Mouse (Mus musculus) lung, embryonic 14.5 days (tissue): Measurements from ENCODE around the gene Pnpla3. TPM values are rescaled to one million over a fixed set of nuclear protein-coding genes. Genes with fewer than 3 reads are reported as not detected.

ENCODE experiments used
- ATAC-seq: fragments of 200-750 bp; cut with Nextera tagmentation; 2 replicates; pipeline ENCODE4 v1.8.0; 2017; ENCODE audit warnings: mild to moderate bottlenecking, moderate TSS enrichment, moderate library complexity; ENCODE audit not compliant: insufficient read depth
- DNase-seq: peaks from one replicate; pipeline ENCODE4 v3.0.0-alpha.2; 2015
- H3K27ac ChIP-seq: fragments of 300-500 bp; sonication (generic); 2 replicates; pipeline ENCODE4 v1.5.1; 2014; ENCODE audit warnings: low read depth, mild to moderate bottlenecking, moderate library complexity
- H3K27me3 ChIP-seq: fragments of 300-500 bp; sonication (generic); 2 replicates; pipeline ENCODE4 v1.6.1; 2014; ENCODE audit warnings: low read length, control low read depth; ENCODE audit not compliant: insufficient read depth
- H3K36me3 ChIP-seq: fragments of 300-500 bp; sonication (generic); 2 replicates; pipeline ENCODE4 v1.6.1; 2014; ENCODE audit warnings: control low read depth; ENCODE audit not compliant: insufficient read depth
- H3K4me1 ChIP-seq: fragments of 300-500 bp; sonication (generic); 2 replicates; pipeline ENCODE4 v1.6.1; 2014; ENCODE audit warnings: antibody characterized with exemption, control low read depth; ENCODE audit not compliant: insufficient read depth
- H3K4me2 ChIP-seq: fragments of 300-500 bp; sonication (generic); 2 replicates; pipeline ENCODE4 v1.6.1; 2014; ENCODE audit warnings: mild to moderate bottlenecking
- H3K4me3 ChIP-seq: fragments of 300-500 bp; sonication (generic); 2 replicates; pipeline ENCODE4 v1.5.1; 2014; ENCODE audit warnings: low read depth, low read length
- H3K9ac ChIP-seq: fragments of 300-500 bp; sonication (generic); 2 replicates; pipeline ENCODE4 v1.6.1; 2014
- H3K9me3 ChIP-seq: fragments of 300-500 bp; sonication (generic); 2 replicates; pipeline ENCODE4 v1.6.1; 2016; ENCODE audit warnings: low read depth, low read length, control low read depth
- CTCF ChIP-seq: IDR thresholded peaks from 2 replicates; pipeline ENCODE4 v1.5.1; 2016; ENCODE audit warnings: antibody characterized with exemption, low read depth
- WGBS: fragments of 180-500 bp; shearing (Covaris S2); extraction: QIAGEN DNeasy Blood & Tissue Kit; methylation state at CpG from one replicate; pipeline ENCODE4 v1.1.7; 2014; 5-methylcytosine and 5-hydroxymethylcytosine counted together
- polyA plus RNA-seq: library from polyadenylated mRNA; unstranded; fragments of >200 nt; fragmentation: Nextera tagmentation; extraction: Ambion mirVana; gene quantifications from 2 replicates; pipeline ENCODE4 v1.2.1, GENCODE M21; 2014

Pnpla3 gene
- polyA plus RNA-seq, 1 experiment from 2014 or later: 0.41 TPM

DNA sequence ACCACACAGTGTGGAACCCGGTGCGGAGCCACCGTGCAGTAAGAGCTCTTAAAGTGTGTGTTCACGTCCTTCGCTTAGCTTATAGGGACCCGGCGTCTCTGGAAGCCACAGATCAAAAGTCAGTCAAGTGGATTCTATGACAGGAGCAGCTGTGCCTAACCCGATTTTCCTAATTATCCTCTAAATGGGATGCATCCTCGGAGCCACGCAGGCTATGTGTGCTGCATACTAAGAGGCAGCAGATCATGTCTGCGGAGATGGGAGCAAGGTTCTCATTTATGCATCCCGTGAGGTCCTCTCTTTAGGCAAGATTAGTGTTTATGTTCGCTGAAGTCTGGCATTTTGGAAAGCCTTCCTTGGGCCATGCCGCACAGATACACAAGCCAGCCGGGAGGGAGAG, 59.3 kb downstream of the Pnpla3 start:
- no peak for TF ChIP-seq CTCF
- Histone ChIP-seq H3K9ac (no peak overlapping the region), H3K27ac (no peak overlapping the region), H3K36me3 (no peaks in the 10 kb centered on the region), H3K4me2 (no peak overlapping the region), H3K4me3 (no peak overlapping the region), H3K9me3 (no peaks in the 10 kb centered on the region), H3K27me3 (no peaks in the 10 kb centered on the region), H3K4me1 (0 out of 2 replicates have a peak, but pooled peaks cover 4% of the 10 kb centered on the region)
- 66% methylated on average over 15 of the region's 15 CpGs for WGBS
- no peak for DNase-seq
- ATAC-seq: no peak

DNA sequence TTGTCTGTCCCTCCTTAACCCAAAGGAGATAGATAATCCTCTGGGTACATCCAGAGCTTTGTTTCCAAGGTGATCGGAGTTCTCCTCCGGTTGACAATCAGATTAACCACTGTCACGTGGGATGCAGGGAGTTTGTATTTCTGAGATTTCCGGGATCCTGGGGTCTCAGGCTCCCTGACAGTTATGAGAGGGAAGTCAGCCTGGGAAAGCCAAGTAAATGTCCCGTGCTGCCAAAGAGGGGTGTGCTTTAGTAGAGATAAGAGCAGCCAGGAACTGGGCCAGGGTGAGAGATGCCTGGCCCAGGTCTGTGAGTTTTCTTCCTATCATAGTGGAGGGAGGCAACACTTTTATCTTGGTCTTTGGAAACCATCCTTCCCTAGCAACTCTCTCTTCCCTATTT, 63.0 kb downstream of the Pnpla3 start:
- no peaks in the 10 kb centered on the region for H3K9me3 ChIP-seq
- 0 out of 2 replicates have a peak, but pooled peaks cover 4% of the 10 kb centered on the region for H3K4me1 ChIP-seq
- H3K36me3 ChIP-seq: no peaks in the 10 kb centered on the region
- no peak for TF ChIP-seq CTCF
- peak; percentile 15 for DNase-seq
- 0 out of 2 replicates have a peak, but pooled peaks cover 3% of the 10 kb centered on the region for H3K27me3 ChIP-seq
- H3K4me2 ChIP-seq: peak overlapping the region; percentile 96
- 0 out of 2 replicates have a peak overlapping the region, but pooled peaks have one; percentile 18 for H3K27ac ChIP-seq
- H3K9ac ChIP-seq: no peak overlapping the region
- WGBS: 17% methylated on average over 5 of the region's 5 CpGs
- no peak overlapping the region for H3K4me3 ChIP-seq
- no peak for ATAC-seq

DNA sequence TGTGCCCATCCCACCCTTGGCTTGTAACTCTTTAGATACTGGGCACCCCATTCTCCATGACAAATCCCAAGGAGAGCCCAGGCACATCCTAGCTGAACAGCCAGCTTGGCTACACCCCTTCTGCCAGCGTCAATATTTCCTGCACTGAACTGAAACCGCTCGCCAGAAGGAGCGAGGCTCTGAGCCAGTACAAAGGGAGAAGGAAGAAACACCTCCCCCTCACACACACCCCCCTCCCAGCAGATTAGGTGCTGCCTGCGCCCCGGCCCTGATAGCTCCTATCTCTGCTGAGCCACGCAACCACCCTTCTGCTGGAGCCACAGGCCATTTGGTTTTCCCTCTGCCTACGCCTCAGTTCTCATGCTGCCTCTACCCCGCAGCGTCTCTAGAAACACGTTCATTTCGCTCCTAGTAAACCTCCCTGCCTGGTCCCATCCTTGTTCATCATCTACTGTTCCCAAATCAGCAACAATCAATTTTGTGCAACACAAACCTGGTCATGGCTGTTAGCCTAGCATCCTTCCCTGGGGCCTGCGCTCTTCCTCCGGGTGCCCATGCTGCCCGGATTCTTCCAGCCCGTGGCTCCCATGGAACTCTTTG, 63.6 kb downstream of the Pnpla3 start:
- 0 out of 2 replicates have a peak, but pooled peaks cover 4% of the 10 kb centered on the region for H3K4me1 ChIP-seq
- ATAC-seq (peak; percentile 63), DNase-seq (peak; percentile 54)
- peak overlapping the region; percentile 78; the same call in 1 of the 2 replicates for H3K27ac ChIP-seq
- H3K9me3 ChIP-seq: no peaks in the 10 kb centered on the region
- H3K4me2 ChIP-seq: peak overlapping the region; percentile 96
- 0 out of 2 replicates have a peak, but pooled peaks cover 3% of the 10 kb centered on the region for H3K27me3 ChIP-seq
- no peak for TF ChIP-seq CTCF
- WGBS: 4% methylated on average over 16 of the region's 16 CpGs
- peak overlapping the region; percentile 58 for H3K4me3 ChIP-seq
- H3K36me3 ChIP-seq: no peaks in the 10 kb centered on the region
- H3K9ac ChIP-seq: peak overlapping the region; percentile 55

DNA sequence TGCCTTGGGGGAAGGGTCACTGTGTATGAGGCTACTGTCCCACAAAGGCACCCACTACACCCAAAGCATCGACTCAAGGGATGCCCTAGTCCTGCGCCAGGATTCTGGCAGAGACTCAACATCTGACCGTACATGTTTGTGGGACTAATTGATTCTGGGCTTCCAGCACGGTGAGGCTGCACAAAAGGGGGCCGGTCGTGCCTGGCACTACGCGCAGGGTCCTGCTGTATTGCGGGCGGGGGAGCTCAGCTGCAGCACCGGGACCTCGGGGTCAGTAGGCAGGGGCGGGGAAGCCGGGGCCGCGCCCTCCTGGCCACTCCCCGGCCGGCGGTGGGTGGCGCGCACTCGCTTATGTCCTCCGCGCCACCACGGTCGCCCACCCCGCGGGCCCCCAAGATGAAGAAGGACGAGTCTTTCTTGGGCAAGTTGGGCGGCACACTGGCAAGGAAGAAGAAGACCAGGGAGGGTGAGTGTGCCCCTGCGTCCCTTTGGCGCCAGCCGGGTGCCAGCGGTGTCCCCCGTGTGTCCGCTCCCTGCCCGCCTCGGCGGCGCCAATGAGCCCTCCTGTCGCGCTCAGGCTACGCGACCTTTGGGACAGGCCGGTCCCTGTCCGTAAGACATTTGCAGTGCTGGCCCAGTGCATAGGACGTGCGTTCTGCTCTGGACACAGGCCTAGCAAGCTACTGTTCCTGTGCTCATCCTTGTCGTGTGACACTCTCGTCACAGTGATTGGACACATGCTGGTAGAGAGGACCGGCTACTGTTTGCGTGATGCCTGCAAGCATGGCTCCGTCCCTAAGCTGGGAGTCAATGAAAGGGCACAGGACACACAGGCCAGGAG, 64.3 kb downstream of the Pnpla3 start, which contains the start of gene Parvb:
Parvb (plus strand) TSS at position 323 of the 841 bp plus-strand sequence.
- H3K4me1 ChIP-seq: 0 out of 2 replicates have a peak, but pooled peaks cover 4% of the 10 kb centered on the region
- peak within 1 kb of the TSS; percentile 78 for H3K27ac ChIP-seq
- peak within 1 kb of the TSS; percentile 55 for H3K9ac ChIP-seq
- H3K36me3 ChIP-seq: no peaks in the 10 kb centered on the region
- peak; percentile 61 for DNase-seq
- H3K4me2 ChIP-seq: peak within 1 kb of the TSS; percentile 96
- H3K27me3 ChIP-seq: 0 out of 2 replicates have a peak, but pooled peaks cover 3% of the 10 kb centered on the region
- H3K9me3 ChIP-seq: no peaks in the 10 kb centered on the region
- peak within 1 kb of the TSS; percentile 58 for H3K4me3 ChIP-seq
- TF ChIP-seq CTCF: no peak
- under 1% methylated on average over 53 of the region's 53 CpGs for WGBS
- ATAC-seq: peak; percentile 71

DNA sequence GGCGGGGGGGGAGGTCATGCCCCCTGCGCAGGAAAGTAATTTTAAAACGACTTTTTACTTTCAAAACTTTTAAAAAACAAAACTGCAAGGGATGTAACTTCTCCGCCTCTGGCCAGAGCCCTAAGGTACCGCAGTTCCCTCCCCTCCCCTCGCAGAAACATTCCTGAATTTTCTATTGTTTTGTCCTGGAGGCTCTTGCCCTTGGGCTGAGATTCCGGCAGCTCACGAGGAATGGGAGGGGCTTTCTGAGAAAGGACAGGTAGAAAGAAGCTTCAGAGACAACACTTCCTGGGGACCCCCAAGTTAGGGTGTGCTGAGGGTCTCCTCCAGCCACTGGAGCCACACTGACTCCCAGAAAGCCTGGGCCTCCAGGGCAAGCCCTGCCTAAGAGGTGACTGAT, 65.0 kb downstream of the Pnpla3 start:
- peak; percentile 14 for DNase-seq
- 0 out of 2 replicates have a peak, but pooled peaks cover 3% of the 10 kb centered on the region for H3K27me3 ChIP-seq
- no peaks in the 10 kb centered on the region for H3K9me3 ChIP-seq
- TF ChIP-seq CTCF: no peak
- ATAC-seq: no peak
- peak overlapping the region; percentile 96 for H3K4me2 ChIP-seq
- peak overlapping the region; percentile 58 for H3K4me3 ChIP-seq
- 20% methylated on average over 8 of the region's 8 CpGs for WGBS
- H3K27ac ChIP-seq: no peak overlapping the region; the same call in 1 of the 2 replicates
- H3K9ac ChIP-seq: peak overlapping the region; percentile 55
- H3K36me3 ChIP-seq: no peaks in the 10 kb centered on the region
- H3K4me1 ChIP-seq: 0 out of 2 replicates have a peak, but pooled peaks cover 4% of the 10 kb centered on the region

DNA sequence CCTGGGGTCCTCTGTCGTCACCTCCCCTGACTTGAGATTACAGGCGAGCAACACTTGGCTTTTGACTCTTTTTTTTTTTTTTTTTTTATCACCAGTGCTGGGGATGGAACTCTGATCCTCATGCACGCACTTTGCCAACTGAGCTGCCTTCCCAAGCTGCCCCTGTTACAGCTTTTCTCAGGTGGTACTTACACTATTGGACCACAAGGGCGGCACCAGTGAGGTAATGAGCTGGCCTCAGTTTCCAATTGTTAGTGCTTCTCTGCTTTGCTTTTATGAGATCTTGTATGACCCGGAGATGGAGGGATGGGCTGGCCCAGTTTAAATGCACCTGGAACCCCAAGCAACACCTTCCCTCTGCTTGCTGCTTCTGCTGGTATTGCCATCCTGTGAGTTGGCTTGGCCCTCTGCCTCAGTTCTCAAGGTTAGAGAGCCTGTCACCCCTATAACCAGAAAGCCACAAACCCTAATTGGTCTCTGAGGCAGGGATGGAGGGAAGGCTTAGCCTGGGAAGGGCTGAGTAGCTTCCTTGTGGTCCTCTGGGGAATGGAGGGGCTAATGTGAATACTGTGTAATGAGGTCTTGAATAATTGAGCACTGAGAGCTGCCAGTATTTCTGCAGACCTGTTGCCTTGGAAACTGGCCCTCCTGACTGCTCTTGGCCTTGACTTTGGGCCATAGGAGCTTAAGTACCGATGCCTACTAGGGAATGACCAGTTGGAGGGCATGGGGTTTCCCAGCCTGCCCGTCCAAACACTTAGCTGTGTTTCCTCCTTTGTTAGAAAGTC, 67.4 kb downstream of the Pnpla3 start:
- no peak for TF ChIP-seq CTCF
- H3K4me2 ChIP-seq: no peak overlapping the region
- no peak for ATAC-seq

More for the DNA sequence above, 67.4 kb downstream of the Pnpla3 start:
- Histone ChIP-seq H3K4me3 (no peak overlapping the region), H3K9ac (no peak overlapping the region), H3K36me3 (no peaks in the 10 kb centered on the region), H3K27me3 (0 out of 2 replicates have a peak, but pooled peaks cover 3% of the 10 kb centered on the region), H3K4me1 (peaks cover 20% of the 10 kb centered on the region), H3K27ac (no peak overlapping the region), H3K9me3 (no peaks in the 10 kb centered on the region)
- peak; percentile 11 for DNase-seq
- WGBS: 79% methylated on average over 7 of the region's 7 CpGs
